Mouse (Mus musculus) c-Kit-positive CD71-negative TER-119-negative erythroid progenitor cells, embryonic 14.5 days (primary cell): Measurements from ENCODE around the gene Bcl2l14.

ENCODE experiments used
- DNase-seq: peaks from one replicate; pipeline ENCODE4 v3.0.0-alpha.2; 2013; ENCODE audit warnings: low read depth

The Bcl2l14 gene

GRCm38 (mm10) chr6:134402914-134403683 is 7.0 kb downstream of the Bcl2l14 start:
- DNase-seq = peak; percentile 79

GRCm38 (mm10) chr6:134403684-134404070 is 7.6 kb downstream of the Bcl2l14 start:
- no peak for DNase-seq

- no peak for DNase-seq
Observed at GRCm38 (mm10) chr6:134407226-134407625, 11.1 kb downstream of the Bcl2l14 start.

- no peak for DNase-seq
Observed at GRCm38 (mm10) chr6:134413706-134414531, 17.8 kb downstream of the Bcl2l14 start.

- no peak for DNase-seq
Observed at GRCm38 (mm10) chr6:134414532-134414883, 18.4 kb downstream of the Bcl2l14 start.

GRCm38 (mm10) chr6:134416556-134417105 is 20.5 kb downstream of the Bcl2l14 start:
- DNase-seq = no peak

GRCm38 (mm10) chr6:134417886-134418285 is 21.8 kb downstream of the Bcl2l14 start:
- no peak for DNase-seq

GRCm38 (mm10) chr6:134420375-134420774 is 24.3 kb downstream of the Bcl2l14 start:
- no peak for DNase-seq

- no peak for DNase-seq
Observed at GRCm38 (mm10) chr6:134421921-134422320, 25.8 kb downstream of the Bcl2l14 start.

GRCm38 (mm10) chr6:134425216-134425717 is 29.1 kb downstream of the Bcl2l14 start:
- peak; percentile 50 for DNase-seq

- DNase-seq = no peak
Observed at GRCm38 (mm10) chr6:134427165-134427564, 31.0 kb downstream of the Bcl2l14 start.

- DNase-seq = no peak
Observed at GRCm38 (mm10) chr6:134428455-134428854, 32.3 kb downstream of the Bcl2l14 start.

- DNase-seq = no peak
Observed at GRCm38 (mm10) chr6:134430161-134430799, 34.2 kb downstream of the Bcl2l14 start.

GRCm38 (mm10) chr6:134431583-134431982 is 35.5 kb downstream of the Bcl2l14 start:
- no peak for DNase-seq

GRCm38 (mm10) chr6:134433281-134433680 is 37.2 kb downstream of the Bcl2l14 start:
- DNase-seq = no peak

- no peak for DNase-seq
Observed at GRCm38 (mm10) chr6:134434044-134434443, 37.9 kb downstream of the Bcl2l14 start.

- no peak for DNase-seq
Observed at GRCm38 (mm10) chr6:134434866-134435390, 38.8 kb downstream of the Bcl2l14 start.

GRCm38 (mm10) chr6:134436955-134437354 is 40.8 kb downstream of the Bcl2l14 start:
- DNase-seq = no peak

GRCm38 (mm10) chr6:134439401-134440021 is 43.4 kb downstream of the Bcl2l14 start:
- no peak for DNase-seq

- no peak for DNase-seq
Observed at GRCm38 (mm10) chr6:134440023-134440422, 43.9 kb downstream of the Bcl2l14 start.

- DNase-seq = no peak
Observed at GRCm38 (mm10) chr6:134441716-134442115, 45.6 kb downstream of the Bcl2l14 start.
